Mouse (Mus musculus): Measurements from ENCODE around the gene Syne3.

GRCm38 (mm10) chr12:104936223-104936622 is 73.4 kb downstream of the Syne3 start:
- TF ChIP-seq ZC3H11A (IDR thresholded peaks at IDR 0.05; ENCODE audit: borderline replicate concordance, low read depth, low read length) (peak; percentile 95), ZNF384 (IDR thresholded peaks at IDR 0.05; ENCODE audit: low read depth, low read length) (no peak), CHD2 (IDR thresholded peaks at IDR 0.05; ENCODE audit: low read depth, low read length) (no peak), MAFK (IDR thresholded peaks at IDR 0.05; ENCODE audit: insufficient read depth, low read depth, low read length) (no peak)
